Mouse (Mus musculus): Measurements from ENCODE around the gene Tent4a. TPM values are rescaled to one million over a fixed set of nuclear protein-coding genes. Genes with fewer than 3 reads are reported as not detected.

Tent4a gene
- polyA plus RNA-seq, 1 experiment = 26.2 TPM

DNA sequence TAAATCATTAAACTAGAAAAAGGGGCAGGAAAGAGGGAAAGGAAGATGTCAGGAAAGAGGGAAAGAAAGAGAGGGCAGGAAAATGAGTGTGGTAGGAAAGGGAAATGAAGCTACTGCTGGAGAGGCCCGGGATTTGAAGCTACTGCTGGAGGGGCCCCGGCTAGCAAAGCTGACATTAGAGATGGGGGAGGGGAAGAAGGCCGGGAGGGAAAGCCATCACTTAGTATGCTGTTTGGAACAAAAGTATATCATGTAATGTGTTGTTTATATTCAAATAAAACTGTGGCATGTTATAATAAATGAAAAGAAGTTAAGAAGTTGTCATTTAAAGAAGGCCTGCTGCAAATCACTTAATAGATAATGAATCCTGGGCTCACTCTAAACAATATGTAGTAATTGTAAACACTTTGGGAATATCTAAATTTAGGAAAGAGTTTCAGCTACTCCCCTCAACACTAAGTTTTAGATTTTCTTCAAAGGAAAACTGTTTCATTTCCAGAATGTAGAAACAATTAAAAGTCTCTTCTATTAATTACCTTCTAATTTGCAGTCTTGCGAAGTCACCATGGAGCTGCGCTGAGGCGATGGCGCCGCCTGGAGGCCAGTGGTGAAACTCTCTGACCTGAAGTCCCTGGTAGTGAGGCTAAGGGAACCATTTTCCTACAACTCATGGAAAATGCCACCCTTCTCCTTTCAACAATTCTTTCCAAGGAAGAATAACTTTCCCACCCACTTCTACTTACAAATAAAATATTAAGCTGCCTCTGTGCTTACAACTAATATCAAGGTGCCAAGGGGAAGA, 74.6 kb downstream of the Tent4a start:
- Histone ChIP-seq H3K4me1 (ENCODE audit: control insufficient read depth, insufficient read depth, low read length) (no peaks in the 10 kb centered on the region), H3K27ac (ENCODE audit: insufficient read depth, low read length) (no peak overlapping the region), H3K27me3 (ENCODE audit: control insufficient read depth, insufficient read depth, low read length) (no peaks in the 10 kb centered on the region), H3K4me3 (replicated peaks; ENCODE audit: insufficient read depth, low read depth, low read length) (no peak overlapping the region)
- 17% methylated on average over 8 of the region's 8 CpGs for WGBS
- TF ChIP-seq POLR2A (IDR thresholded peaks at IDR 0.05; ENCODE audit: borderline replicate concordance, insufficient read depth, low read length) (no peak), CTCF (IDR thresholded peaks at IDR 0.05; ENCODE audit: borderline replicate concordance, insufficient read depth, low read depth, low read length) (peak; percentile 55)
- DNase-seq = peak; percentile 26 to 36

DNA sequence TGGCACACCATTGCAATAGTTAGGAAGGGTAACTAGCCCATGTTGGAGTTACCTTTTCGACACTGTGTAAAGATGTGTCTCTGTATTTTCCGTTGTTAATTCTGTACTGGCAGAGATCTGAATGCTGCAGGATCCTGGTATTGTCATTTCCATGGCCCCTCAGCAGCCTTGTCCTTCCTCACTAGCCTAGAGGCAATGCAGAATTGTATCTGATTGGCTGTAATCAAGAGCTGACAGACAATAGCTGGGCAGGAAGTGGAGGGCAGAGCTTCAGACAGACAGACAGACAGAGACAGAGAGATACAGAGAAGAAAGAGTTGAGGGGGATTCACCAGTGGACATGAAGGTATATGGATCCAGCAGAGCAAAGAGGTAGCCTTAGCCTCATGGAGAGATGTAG, 75.5 kb downstream of the Tent4a start:
- no peak for DNase-seq
- Histone ChIP-seq H3K27me3 (ENCODE audit: control insufficient read depth, insufficient read depth, low read length) (no peaks in the 10 kb centered on the region), H3K4me3 (replicated peaks; ENCODE audit: insufficient read depth, low read depth, low read length) (no peak overlapping the region), H3K4me1 (ENCODE audit: control insufficient read depth, insufficient read depth, low read length) (no peaks in the 10 kb centered on the region), H3K27ac (ENCODE audit: insufficient read depth, low read length) (no peak overlapping the region)
- 91% methylated on average over 2 of the region's 2 CpGs for WGBS
- TF ChIP-seq CTCF (IDR thresholded peaks at IDR 0.05; ENCODE audit: borderline replicate concordance, insufficient read depth, low read depth, low read length) = no peak
- TF ChIP-seq POLR2A (IDR thresholded peaks at IDR 0.05; ENCODE audit: borderline replicate concordance, insufficient read depth, low read length) = no peak

DNA sequence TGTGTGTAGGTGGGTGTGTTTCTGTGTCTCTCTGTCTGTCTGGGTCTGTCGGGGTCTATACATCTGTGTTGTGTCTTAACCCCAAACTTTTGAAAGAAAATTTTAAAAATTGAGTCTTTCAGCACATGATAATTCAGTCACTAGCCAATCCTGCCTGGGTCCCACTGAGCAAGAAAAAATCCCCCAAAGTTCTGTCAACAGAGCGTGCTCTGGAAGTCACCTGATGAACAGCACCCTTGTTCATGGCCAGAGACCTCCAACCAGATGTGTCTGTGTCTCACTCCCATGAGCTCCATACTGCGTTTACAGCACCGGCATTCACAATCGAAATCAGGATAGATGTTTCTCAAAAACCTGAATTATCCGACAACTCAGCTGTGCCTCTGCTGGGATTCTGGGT, 76.0 kb downstream of the Tent4a start:
- TF ChIP-seq CTCF (IDR thresholded peaks at IDR 0.05; ENCODE audit: borderline replicate concordance, insufficient read depth, low read depth, low read length) = no peak
- TF ChIP-seq POLR2A (IDR thresholded peaks at IDR 0.05; ENCODE audit: borderline replicate concordance, insufficient read depth, low read length) = no peak
- no peak overlapping the region for H3K27ac ChIP-seq (ENCODE audit: insufficient read depth, low read length)
- H3K4me3 ChIP-seq (replicated peaks; ENCODE audit: insufficient read depth, low read depth, low read length) = no peak overlapping the region
- no peaks in the 10 kb centered on the region for H3K4me1 ChIP-seq (ENCODE audit: control insufficient read depth, insufficient read depth, low read length)
- WGBS = 93% methylated on average over 6 of the region's 6 CpGs
- DNase-seq = no peak
- no peaks in the 10 kb centered on the region for H3K27me3 ChIP-seq (ENCODE audit: control insufficient read depth, insufficient read depth, low read length)

DNA sequence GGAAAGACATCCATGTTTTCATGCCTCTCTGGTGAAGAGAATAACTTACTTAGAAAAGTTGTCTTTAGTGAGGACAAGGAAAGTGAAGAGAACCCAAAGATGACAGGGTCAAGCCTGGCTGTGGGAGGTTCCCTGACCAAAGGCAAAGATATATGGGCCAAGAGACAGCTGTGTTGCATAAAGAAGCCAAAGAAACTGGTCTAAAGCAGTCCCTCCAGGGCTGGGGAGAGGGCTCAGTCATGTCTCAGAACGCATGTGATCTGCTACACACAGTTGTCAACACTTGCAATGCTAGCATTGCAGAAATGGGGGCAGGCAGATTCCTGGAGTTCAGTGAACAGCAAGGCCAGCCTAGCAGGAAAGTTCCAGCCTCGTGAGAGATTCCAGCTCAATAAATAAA, 77.3 kb downstream of the Tent4a start:
- DNase-seq = no peak
- no peaks in the 10 kb centered on the region for H3K4me1 ChIP-seq (ENCODE audit: control insufficient read depth, insufficient read depth, low read length)
- no peaks in the 10 kb centered on the region for H3K27me3 ChIP-seq (ENCODE audit: control insufficient read depth, insufficient read depth, low read length)
- no peak overlapping the region for H3K4me3 ChIP-seq (replicated peaks; ENCODE audit: insufficient read depth, low read depth, low read length)
- TF ChIP-seq CTCF (IDR thresholded peaks at IDR 0.05; ENCODE audit: borderline replicate concordance, insufficient read depth, low read depth, low read length) (no peak), POLR2A (IDR thresholded peaks at IDR 0.05; ENCODE audit: borderline replicate concordance, insufficient read depth, low read length) (no peak)
- WGBS = 70% methylated on average over 2 of the region's 2 CpGs
- H3K27ac ChIP-seq (ENCODE audit: insufficient read depth, low read length) = no peak overlapping the region

DNA sequence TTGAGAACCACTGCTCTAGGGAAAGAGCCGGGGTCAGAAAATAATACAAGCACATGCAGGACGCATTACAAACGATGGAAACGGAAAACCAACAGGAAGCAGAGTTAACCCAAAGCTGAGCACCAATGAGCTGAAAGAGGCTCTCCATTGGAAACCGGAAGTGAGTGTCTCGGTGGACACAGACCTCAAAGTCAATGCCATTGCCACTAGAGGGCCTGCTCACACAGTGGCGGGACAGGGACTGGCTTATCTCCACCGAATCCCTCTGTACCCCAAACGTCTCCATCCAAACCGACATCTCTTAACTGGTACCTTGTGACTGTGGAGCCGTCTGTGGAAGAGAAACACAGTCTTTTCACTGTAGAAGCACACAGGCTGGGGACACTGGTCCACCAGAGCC, 77.8 kb downstream of the Tent4a start:
- Histone ChIP-seq H3K27ac (ENCODE audit: insufficient read depth, low read length) (no peak overlapping the region), H3K27me3 (ENCODE audit: control insufficient read depth, insufficient read depth, low read length) (no peaks in the 10 kb centered on the region), H3K4me3 (replicated peaks; ENCODE audit: insufficient read depth, low read depth, low read length) (no peak overlapping the region), H3K4me1 (ENCODE audit: control insufficient read depth, insufficient read depth, low read length) (no peaks in the 10 kb centered on the region)
- no peak for TF ChIP-seq CTCF (IDR thresholded peaks at IDR 0.05; ENCODE audit: borderline replicate concordance, insufficient read depth, low read depth, low read length)
- TF ChIP-seq POLR2A (IDR thresholded peaks at IDR 0.05; ENCODE audit: borderline replicate concordance, insufficient read depth, low read length) = no peak
- no peak for DNase-seq
- 73% methylated on average over 11 of the region's 11 CpGs for WGBS

DNA sequence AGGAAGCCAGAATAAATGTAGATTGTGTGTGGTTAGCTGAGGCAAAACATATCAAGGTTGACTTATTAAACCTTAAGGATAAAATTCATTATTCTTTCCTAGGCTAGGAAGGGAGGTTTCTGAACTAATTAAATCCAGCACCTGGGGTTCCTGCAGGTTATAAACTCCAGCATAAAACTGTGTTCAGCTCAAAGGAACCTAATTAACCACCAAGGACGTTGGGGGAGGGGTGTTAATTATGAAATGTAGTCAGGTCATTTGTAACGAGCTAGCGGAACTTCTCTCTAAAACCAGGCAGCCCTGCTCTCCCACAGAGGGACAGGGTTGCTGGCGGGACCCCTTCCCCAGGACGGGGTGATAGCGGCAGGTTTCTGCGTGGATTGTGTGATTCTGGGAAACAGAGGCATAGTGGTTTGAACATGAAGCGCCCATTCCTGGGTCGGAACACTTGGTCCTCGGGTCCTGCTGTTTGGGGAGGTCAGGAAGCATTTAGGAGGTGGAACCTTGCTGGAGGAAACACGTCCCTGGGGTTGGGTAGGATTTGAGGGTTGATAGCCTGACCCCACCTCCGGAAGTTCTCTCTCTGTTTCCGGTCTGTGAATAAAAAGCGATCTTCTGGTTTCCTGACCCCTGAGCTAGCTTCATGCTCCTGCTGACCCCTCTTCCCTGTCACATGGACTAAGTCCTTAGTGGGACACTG, 78.8 kb downstream of the Tent4a start:
- no peak overlapping the region for H3K4me3 ChIP-seq (replicated peaks; ENCODE audit: insufficient read depth, low read depth, low read length)
- H3K27ac ChIP-seq (ENCODE audit: insufficient read depth, low read length) = no peak overlapping the region
- H3K4me1 ChIP-seq (ENCODE audit: control insufficient read depth, insufficient read depth, low read length) = no peaks in the 10 kb centered on the region
- 74% methylated on average over 14 of the region's 14 CpGs for WGBS
- no peak for DNase-seq
- no peaks in the 10 kb centered on the region for H3K27me3 ChIP-seq (ENCODE audit: control insufficient read depth, insufficient read depth, low read length)
- TF ChIP-seq POLR2A (IDR thresholded peaks at IDR 0.05; ENCODE audit: borderline replicate concordance, insufficient read depth, low read length) (no peak), CTCF (IDR thresholded peaks at IDR 0.05; ENCODE audit: borderline replicate concordance, insufficient read depth, low read depth, low read length) (no peak)

Other genes starting within 250 kb of the Tent4a start
- 67.1 and 68.8 TPM in 2 replicates for gene Nsun2, start 871 bp downstream of the Tent4a start, polyA plus RNA-seq (2012; rRNA removed)
- 12.3 and 14.9 TPM in 2 replicates for gene Srd5a1, start 76.8 kb upstream of the Tent4a start, polyA plus RNA-seq (2012; rRNA removed)
- 102 and 105 TPM in 2 replicates for gene Ube2ql1, start 205.3 kb upstream of the Tent4a start, polyA plus RNA-seq (2012; rRNA removed)

Data from cerebellum, adult 2 months (tissue).